Mouse (Mus musculus) adrenal gland, adult 8-10 months (tissue): Measurements from ENCODE around the gene Sh2b3. TPM values are rescaled to one million over a fixed set of nuclear protein-coding genes. Genes with fewer than 3 reads are reported as not detected.

Experiments used
- DNase-seq: peaks from one replicate; pipeline ENCODE4 v3.0.0; 2022
- total RNA-seq, 4 experiments: library from RNA; stranded (reverse); gene quantifications; 2 replicates each; pipeline ENCODE4 v1.2.4; 2022

The Sh2b3 gene
- total RNA-seq, 4 experiments from 2014 or later = 34.5 to 37.3 (median 36.0) TPM

DNA sequence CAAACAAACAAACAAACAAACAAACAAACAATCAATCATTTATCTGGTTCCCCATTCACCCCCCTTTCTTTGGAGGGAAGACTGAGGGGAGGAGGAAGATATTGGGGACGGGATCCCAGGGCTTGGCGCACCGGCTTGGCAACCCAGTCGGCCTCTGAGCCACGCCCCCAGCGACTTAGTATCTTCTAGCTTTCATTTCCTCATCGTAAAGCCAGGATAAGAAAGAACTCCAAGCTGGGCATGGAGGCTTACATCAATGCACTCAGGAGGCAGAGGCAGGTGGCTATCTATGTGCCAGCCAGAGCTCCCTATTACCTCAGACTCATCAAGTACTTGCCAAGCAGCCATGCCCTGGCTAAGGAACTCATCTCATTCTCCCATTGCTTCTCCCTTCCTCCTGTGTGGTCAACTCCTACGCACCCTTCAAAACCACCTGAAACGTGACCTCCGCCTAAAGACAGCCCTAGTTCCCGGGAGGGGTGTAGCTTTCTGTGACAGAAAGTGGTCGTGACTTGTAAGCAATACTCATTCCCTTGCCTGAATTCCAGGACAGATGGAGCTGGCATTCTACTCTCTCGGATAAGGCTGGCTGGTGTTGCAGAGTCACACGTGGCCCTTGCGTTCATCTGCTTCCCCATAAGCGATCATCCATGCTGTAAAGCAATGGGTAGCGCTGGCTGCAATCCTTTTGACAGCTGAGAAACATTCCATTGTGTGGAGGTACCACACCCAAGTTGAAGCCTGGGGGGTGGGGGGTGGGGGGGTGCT is 5.9 kb upstream of the Sh2b3 start:
- no peak for DNase-seq

DNA sequence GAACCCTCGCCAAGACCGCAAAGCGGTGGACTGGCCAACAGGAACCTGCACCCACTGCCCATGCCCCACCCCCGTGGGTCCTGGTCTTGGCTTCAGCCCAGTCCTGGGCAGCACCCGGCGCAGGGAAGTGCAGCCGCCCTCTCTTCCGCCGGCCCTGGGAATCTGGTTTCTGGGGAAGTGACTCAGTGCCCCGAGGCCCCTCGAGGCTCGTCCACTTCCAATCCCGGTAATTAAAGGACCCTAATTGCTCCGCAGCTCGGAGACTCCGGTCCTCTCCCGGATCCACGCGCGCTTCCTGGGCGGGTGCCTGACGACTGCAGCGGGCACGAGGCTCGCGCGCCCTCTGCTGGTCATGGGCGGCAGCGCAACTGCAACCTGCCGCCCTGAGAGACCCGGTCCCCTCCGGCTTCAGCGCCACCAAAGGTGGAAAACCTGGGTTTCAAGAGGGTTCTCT is 5.2 kb upstream of the Sh2b3 start:
- DNase-seq = peak; percentile 72

DNA sequence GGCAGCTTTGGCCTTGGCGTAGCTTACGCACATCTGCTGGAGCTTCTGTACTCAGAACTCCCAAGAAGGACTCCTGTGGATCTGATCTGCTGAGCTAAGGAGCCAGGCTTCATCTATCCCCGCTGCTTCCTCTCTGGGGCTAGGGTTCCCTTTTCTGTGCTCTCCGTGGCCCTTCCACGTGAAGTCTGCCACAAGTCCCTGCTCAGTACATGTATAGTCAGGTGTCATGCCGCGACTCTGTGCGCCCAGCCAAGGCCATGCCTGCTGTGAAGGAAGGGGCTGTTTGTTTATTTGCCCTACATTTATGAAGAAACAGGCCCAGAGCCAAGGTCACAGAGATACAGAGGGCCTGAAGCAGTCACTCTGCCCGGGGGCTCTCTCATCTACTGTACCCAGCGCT is 4.5 kb upstream of the Sh2b3 start:
- DNase-seq = no peak

DNA sequence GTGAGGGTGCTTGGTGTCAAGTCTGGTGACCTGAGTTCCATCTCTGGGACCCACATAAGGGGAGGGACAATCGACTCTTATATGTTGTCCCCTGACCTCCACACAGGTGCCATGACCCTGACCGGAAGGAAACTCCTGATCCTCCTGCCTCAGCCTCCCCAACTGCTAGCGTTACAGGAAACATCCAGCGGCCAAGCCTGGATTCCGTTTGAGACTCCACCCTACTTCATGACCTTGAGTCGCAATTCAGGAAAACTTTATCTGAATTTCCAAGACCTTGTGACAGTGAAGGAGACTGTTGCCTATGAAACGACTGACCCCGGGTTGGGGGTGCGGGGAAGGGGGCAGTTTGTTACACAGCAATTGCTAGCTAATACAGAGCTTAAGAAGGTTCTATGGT is 4.1 kb upstream of the Sh2b3 start:
- no peak for DNase-seq

DNA sequence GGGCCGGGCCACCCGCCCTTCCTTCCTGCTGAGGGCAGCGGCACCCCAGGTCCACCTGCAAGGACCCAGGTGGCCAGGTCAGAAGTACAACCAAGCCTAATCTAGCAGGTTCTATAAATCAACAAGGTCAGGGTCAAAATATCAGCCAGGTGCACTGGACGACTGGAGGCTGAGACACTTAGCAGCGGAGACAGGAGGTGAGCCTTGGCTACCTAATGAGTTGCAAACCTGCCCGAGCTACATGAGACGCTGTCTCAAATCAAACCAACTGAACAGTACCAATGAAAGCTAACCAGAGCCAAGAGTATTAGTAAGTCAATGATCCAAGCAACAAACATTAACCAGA is 1.7 kb upstream of the Sh2b3 start:
- no peak for DNase-seq

DNA sequence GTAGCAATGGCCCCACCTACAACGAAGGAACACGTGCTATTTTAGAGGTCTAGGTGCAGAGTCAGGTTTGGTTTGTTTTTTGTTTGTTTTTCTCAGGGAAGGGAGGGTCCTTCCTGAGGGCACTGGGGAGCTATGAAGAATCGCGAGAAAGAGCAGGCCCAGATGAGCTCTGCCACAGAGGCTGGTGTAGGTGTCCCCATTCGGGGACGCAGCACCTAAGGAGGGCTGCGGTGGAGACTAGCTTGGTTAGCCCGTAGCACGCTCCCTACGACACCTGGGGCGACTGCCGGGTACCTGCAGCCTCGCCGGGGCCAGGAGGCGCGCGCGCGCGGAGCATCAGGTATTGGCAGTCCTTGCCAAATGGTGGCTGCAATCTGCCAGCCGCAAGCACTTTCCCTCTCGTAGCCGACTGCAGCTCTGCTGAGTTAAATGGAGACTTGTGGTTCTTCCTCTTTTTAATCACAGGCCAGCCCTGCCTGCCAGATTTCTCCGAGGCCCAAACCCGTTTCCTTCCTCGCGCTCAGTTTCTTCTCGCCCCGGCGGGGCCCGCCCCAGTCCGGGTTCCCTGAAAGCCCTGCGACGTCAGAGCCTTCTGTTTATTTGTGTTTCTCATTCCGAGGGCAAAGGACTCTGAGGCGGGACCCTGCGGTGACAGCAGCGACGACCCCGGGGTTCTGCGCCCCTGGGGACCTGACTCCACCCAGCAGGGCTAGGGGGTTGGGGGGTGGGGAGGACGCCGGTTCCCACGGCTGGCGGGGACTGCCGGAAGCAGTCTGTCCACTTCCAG is 1.1 kb upstream of the Sh2b3 start:
- DNase-seq = no peak

DNA sequence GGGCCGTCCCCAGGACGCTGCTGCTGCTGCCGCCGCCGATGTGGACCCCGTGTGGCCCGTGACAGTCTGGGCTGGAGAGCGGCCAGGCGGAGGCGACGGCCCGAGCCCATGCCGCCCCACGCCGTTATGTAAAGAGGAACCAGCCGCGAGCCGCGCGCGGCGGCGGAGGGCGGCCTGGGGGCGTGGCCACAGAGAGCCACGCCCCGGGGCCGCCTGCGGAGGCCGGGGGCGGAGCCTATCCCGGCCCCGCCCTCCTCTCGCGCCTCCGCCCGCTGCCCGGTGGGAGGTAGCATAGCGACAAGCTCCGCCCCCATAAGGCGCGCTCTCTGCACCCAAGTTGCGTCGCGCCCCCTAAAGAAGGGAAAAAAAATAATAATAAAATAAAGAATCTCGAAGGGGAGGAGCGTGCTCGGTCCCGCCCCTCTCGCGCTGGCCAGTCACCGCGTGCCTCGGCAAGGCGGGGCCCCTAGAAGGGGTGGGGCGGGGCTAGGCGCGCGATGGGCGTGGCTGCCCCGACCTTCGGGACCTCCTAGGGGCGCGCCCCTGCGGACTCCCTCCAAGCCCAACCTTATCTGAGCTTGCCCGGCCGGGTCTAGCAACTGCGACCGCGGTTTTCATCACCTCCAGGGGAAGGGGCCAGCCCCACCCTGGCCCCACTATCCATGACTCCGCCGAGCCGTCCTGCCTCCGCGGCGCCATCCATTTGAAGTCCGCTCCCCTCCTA is 592 bp downstream of the Sh2b3 start:
- DNase-seq = peak; percentile 91

DNA sequence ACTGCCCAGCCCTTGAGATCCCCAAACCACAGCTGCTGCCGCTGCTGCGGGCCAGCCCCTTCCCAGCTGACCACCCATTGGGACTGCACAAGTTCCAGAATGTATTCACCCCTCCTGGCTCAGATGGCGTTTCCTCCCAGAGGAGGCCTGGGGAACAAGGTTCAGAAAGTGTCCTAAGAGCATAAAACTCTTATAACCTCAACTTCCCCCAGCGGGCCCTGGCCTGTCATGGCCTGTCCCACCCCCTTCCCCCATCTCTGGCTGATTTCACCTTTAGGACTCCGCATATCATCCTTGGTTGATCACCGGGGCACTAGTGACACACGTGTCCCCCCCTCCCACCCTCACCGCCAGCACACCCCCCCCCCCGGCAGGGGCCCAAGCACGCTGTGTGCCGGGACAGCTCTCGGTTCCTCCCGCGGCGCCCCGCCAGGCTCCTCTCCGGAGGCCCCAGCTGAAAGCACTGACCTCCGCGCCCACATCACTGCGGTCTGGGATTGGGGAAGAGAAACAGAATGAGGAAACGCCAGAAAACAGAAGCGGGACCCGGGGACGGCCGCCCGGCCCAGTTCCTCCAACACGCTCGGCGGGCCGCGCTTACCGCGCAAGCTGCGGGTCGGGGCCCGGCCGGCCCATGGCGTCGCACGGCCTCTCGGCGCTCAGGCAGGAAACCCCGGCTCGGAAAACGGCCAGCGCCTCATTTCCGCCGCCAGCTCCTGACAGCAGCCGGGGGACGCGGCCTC is 1.3 kb downstream of the Sh2b3 start:
- peak; percentile 59 for DNase-seq

DNA sequence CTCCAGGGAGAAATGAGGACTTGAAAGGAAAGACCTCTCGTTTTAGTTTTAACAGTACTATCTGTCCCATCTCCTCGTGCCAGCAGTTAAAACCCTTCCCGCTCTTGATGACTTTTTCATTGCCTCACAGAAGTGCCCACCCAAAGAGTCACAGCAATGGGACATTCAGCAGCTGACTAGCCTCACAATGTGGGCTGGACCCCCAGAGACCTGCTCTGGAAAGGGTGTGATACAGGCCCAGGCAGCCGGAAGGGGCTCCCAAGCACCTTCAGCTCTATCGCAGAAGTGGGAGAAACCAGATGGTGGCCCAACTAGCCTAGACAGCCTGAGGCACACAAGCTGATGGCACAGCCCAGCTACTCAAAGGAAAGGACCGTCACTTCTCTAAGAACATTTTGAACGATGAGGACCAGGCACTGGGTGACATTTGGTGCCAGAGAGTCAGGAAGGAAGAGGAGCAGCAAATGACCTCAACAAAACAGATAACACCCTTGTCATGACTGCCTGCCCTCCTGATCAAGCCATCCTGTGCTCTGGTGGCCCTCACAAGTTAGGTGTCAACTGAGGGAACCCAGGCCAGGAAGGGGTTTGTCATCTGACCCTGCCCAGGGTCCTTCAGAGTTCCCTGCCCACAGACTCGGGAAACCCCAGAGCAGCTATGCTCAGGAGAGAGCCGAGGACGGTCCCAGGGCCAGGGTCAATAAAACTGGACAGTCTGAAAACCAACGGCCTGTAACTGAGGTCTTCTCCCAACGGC is 2.3 kb downstream of the Sh2b3 start:
- DNase-seq = peak; percentile 57

DNA sequence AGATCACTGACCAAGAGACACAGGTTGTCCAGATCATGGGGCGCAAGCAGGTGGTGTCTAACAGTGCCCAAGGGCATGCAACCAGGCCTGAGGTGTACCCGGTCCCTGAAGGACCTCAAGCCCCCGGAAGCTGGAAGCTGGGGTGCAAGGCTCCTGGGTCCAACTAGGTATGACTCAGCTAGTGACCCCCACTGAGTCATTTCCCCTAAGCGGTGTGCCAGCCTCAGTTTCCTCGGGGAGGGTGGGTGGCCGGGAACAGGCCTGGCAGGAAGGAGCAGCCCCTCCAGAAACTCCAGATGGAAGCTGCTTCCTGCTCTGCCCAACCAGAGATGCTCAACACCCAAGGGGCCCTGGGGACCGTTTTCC is 3.2 kb downstream of the Sh2b3 start:
- DNase-seq = no peak

DNA sequence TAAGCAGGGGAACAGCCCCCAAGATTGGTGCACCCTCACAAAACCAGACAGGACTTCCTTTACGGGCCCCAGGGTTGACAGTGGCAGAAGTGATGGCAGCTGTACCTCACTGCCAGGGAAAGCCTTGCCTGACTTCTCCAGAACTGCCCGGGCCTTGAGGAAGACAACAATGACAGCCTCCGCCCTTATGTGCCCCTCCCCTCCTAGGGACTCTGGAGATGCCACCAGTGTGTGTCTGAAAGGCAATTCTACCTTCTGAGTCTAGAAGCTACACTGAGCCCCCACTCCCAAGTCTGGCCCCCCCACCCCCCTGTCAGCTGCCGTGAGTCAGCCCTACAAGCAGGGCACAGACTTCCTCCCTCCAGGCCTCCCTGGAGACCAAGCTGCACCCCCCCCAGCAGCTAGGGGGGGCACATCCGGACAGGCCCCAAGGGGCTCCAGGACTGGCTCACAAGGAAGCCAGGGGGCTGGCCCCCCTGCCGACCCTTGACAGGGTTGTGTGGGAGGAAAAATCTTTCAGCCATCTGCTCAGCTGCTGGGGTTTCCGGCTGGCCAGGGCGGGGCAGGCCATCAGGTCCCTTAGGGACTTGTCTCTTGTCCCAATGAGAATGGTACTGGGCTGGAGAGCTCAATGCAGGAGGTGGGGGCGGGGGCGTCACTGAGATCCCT is 3.7 kb downstream of the Sh2b3 start:
- DNase-seq = peak; percentile 78

DNA sequence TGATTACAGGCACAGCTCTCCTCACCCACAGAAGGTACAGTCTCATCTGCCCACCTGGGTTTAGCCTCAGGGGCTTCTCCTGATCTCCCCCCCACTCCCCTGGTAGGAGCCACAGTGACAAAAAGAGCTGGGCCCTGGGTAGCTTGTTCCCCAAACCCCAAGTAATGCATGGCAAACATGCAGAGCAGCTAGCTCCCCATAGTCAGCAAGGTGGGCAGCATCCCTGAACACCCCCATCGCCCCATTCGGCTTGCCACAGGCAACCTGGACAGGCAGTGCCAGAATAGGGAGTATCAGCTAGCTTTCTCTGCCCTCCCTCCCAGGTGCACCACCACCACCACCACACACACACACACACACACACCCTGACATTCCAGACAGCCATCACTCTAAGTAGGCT is 4.3 kb downstream of the Sh2b3 start:
- DNase-seq = no peak

DNA sequence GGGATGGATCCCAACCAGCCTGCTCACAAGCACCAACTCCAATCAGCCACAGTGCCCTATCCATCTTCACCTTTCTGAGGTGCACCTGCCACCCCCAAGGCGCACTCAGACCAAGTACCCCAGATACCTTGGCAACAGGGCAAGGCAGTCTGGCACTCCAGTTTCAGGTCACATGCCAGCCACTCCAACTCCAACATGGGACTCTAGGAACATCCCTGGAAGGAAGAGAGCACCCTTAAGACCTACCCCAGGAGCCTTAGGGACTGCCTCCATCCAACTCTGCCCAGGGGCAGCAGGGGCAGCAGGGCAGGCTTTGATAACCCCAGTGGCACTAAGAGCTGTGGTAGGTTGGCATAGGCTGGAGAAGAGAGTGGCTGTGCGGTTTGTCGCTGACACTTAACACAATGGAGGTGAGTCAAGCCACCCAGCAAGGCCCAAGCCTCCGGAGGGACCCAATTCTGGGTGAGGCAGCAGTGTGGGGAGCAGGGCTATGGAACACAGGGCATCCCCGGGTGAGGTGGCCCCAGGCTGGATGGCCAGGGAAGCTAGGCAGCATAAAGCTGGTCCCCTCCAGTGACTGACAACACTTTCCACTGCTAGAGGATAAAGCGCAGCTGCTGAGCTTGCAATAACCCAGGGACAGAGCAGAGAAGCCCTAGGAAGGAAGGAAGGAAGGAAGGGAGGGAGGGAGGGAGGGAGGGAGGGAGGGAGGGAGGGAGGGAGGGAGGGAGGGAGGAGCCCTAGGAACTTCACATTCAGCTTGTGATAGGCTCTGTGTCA is 4.9 kb downstream of the Sh2b3 start:
- no peak for DNase-seq

DNA sequence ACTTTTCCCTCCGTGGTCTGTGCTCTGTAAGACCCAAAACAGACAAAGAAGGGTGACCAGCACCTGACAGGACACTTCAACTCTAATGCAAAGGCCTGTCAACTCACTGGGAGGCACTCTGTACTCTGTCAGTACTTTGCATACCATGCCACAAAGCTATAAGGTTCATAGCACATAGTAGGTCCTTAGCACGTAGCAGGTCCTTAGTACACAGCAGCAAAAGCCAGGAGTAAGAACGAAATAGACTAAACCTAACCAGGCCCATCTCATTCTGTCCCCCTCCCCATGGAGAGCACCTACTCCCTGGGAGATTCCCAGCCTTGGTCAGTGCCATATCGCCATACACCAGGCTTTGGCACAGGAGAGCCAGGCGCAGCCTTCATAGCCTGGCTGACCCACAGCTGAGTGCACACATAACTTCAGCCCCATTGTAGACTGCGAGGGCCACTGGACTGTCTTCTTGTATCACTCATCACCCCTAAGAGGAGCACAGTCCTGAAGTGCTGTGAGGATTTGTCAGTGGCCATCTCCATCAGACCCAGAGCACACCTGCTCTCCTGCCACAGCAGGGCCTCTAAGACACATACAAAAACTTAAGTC is 6.3 kb downstream of the Sh2b3 start:
- DNase-seq = no peak

DNA sequence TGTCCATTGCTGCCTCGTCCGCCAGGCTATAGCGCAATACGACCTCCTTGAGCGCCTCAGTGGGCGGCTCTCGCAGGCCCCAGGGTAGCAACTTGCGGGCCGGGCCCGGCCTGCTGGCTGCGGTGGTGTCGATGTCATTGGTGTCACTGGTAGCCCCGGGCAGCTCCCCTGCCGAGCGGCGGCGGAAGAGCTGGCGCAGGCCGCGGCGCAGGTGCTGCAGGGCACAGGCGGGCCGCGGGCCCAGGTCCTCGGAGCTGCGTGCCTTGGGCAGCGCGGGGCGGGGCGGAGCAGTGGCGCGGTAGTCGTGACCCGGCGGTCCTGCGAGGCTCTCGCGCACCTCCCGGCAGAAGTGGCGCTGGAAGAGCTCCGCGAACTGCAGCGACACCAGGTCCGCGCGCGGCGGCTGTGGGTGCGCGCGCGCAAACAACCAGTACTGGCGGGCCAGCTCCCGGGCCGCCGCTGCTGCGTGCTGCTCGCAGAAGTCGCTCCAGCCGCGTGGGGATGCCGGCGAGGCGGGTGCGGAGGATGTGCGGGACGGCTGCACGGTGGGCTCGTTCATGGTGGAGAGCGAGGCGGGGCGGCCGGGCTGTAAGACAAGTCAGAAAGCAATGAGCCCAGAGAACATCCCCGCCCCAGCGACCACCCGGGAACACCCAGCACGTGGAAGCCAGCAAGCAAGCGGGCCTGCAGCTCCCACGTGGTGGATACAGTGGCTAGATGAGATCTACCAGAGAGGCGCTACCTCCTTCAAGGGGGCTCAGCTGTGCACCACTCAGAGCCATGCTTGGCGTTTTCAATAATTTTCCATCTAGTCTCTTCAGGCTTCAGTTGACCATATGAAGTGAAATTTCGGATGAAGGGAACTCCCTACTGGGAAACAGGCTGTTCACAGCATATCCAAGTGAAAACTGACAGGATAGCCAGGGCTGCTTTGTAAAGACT is 8.7 kb downstream of the Sh2b3 start:
- no peak for DNase-seq

DNA sequence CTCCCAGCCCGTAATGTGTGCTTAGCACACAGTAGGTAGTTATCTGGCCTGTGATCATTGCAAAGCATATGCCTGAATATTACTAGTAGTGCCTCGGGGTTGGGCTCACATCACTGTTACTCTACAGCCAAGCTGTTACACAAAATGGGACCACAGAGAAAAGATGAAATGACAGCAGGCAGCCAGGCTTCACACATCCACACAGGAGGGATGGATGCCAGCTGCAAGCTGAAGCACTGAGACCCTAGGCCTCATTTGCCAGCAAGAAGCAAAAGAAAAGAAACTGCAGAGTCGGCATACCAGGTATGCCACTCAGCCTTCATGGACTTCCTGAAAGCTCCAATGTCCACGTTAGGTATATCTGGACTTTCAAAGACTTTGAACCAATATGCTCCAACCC is 9.6 kb downstream of the Sh2b3 start:
- DNase-seq = no peak

DNA sequence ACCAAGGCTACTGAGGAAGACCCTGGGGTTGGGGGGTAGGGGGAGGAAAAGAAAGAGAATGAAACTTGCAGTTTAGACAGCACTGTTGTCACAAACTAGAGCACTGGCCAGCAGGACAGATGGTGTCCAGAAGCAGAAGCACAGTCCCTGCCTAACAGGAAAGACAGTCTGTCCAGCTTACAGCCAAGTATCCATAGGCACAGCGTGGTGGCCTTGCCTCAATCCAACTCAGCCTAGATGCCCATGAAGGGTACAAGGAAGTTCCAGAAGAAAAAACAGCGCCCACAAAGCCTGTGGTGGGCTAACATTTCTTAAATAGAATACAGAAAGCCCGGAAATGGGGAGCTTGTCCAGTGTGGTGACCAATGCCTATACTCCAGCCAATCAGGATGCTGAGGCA is 11.8 kb downstream of the Sh2b3 start:
- no peak for DNase-seq

DNA sequence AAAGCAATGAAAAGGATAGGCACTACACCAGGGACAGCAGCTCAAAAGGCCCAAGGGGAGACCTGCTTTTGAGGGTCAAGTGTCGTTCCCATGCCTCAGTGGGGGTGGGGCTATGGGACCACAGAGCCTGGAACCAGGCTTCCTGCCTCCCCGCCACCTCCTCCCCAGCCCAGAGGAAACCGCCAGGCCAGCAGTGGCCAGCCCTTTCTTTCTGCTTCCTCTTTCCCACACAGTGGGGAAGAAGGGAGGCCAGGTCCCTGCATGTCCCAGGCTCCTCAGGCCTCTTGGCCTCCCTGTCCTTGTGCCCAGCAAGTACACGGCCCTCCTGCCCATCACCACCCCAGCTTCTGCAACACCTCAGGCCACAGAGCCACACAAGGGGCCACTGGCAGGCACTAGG is 13.3 kb downstream of the Sh2b3 start:
- no peak for DNase-seq

DNA sequence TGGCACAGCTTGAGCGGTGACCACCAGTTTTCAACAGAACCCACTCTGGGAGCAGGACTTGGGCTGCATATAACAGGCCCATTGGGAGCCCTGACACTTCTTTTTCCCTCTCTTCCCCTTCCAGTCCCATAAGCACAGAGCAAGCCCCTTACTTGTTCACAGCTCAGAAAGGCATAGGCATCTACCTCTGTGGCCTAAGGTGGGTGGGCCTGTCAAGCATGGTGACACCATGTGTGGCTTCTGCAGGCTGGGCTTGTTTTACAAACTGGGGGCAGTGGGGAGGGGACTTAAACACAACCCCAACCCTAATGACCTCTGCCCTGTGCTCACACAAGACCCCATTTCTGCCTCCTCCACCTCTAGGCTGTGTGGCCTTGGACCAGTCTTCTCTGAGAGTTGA is 13.8 kb downstream of the Sh2b3 start:
- no peak for DNase-seq
